Mouse (Mus musculus) neural tube, embryonic 15.5 days (tissue): ENCODE measurements at regions not wholly inside any gene's neighbourhood (a gene's known extent, or its start where the extent isn't known, plus 50 kb on each side); places are given as distances from the start of the nearest gene placed in this dataset.

Experiments used
- ATAC-seq: fragments of 200-750 bp; cut with Nextera tagmentation; 2 replicates; pipeline ENCODE4 v1.8.0; 2017; ENCODE audit warnings: mild to moderate bottlenecking, moderate TSS enrichment, moderate library complexity; ENCODE audit not compliant: low FRiP score
- H3K27ac ChIP-seq: fragments of 300-500 bp; sonication (generic); replicated peaks from 2 replicates; pipeline ENCODE4 v1.5.1; 2015; ENCODE audit warnings: mild to moderate bottlenecking, inconsistent platforms
- H3K27me3 ChIP-seq: fragments of 300-500 bp; sonication (generic); replicated peaks from 2 replicates; pipeline ENCODE4 v1.6.1; 2015; ENCODE audit warnings: inconsistent platforms
- H3K36me3 ChIP-seq: fragments of 300-500 bp; sonication (generic); 2 replicates; pipeline ENCODE4 v1.6.1; 2015; ENCODE audit warnings: inconsistent platforms
- H3K4me1 ChIP-seq: fragments of 300-500 bp; sonication (generic); 2 replicates; pipeline ENCODE4 v1.6.1; 2015; ENCODE audit warnings: inconsistent platforms
- H3K4me2 ChIP-seq: fragments of 300-500 bp; sonication (generic); 2 replicates; pipeline ENCODE4 v1.6.1; 2015; ENCODE audit warnings: inconsistent platforms, mild to moderate bottlenecking, moderate library complexity
- H3K4me3 ChIP-seq: fragments of 300-500 bp; sonication (generic); replicated peaks from 2 replicates; pipeline ENCODE4 v1.5.1; 2015; ENCODE audit warnings: mild to moderate bottlenecking, inconsistent platforms
- H3K9ac ChIP-seq: fragments of 300-500 bp; sonication (generic); replicated peaks from 2 replicates; pipeline ENCODE4 v1.6.1; 2015; ENCODE audit warnings: mild to moderate bottlenecking, inconsistent platforms
- H3K9me3 ChIP-seq: fragments of 300-500 bp; sonication (generic); replicated peaks from 2 replicates; pipeline ENCODE4 v1.6.1; 2016; ENCODE audit warnings: inconsistent platforms
- WGBS: fragments of 180-500 bp; shearing (Covaris S2); methylation state at CpG from one replicate; pipeline ENCODE4 v1.1.7; 2015; ENCODE audit warnings: mixed read lengths; 5-methylcytosine and 5-hydroxymethylcytosine counted together

- WGBS, result 45% methylated on average over 2 of the region's 2 CpGs
- Histone ChIP-seq H3K27me3 (no peaks in the 10 kb centered on the region), H3K4me2 (no peak overlapping the region), H3K4me3 (no peak overlapping the region), H3K27ac (no peak overlapping the region), H3K4me1 (no peaks in the 10 kb centered on the region), H3K36me3 (no peaks in the 10 kb centered on the region), H3K9me3 (no peaks in the 10 kb centered on the region), H3K9ac (no peak overlapping the region)
- no peak for ATAC-seq
These were observed 110.4 kb upstream of the Lhx8 start for GRCm38 (mm10) chr3:154440899-154441298.

GRCm38 (mm10) chr3:154430856-154431255 lies 100.4 kb upstream of the Lhx8 start:
- no peak overlapping the region for H3K27ac ChIP-seq
- no peaks in the 10 kb centered on the region for H3K36me3 ChIP-seq
- no peaks in the 10 kb centered on the region for H3K4me1 ChIP-seq
- no peak overlapping the region for H3K4me2 ChIP-seq
- no peaks in the 10 kb centered on the region for H3K27me3 ChIP-seq
- H3K4me3 ChIP-seq, result no peak overlapping the region
- no peaks in the 10 kb centered on the region for H3K9me3 ChIP-seq
- WGBS, result 87% methylated on average over 7 of the region's 7 CpGs
- no peak overlapping the region for H3K9ac ChIP-seq
- ATAC-seq, result no peak

- ATAC-seq, result no peak
- WGBS, result 91% methylated on average over 6 of the region's 6 CpGs
- Histone ChIP-seq H3K4me2 (no peak overlapping the region), H3K9ac (no peak overlapping the region), H3K9me3 (no peaks in the 10 kb centered on the region), H3K27ac (no peak overlapping the region), H3K36me3 (no peaks in the 10 kb centered on the region), H3K4me3 (no peak overlapping the region), H3K27me3 (no peaks in the 10 kb centered on the region), H3K4me1 (no peaks in the 10 kb centered on the region)
These were observed 99.2 kb upstream of the Lhx8 start for GRCm38 (mm10) chr3:154429666-154430065.

- Histone ChIP-seq H3K36me3 (no peaks in the 10 kb centered on the region), H3K27me3 (no peaks in the 10 kb centered on the region), H3K9ac (no peak overlapping the region), H3K27ac (no peak overlapping the region), H3K9me3 (no peaks in the 10 kb centered on the region), H3K4me2 (no peak overlapping the region), H3K4me1 (no peaks in the 10 kb centered on the region), H3K4me3 (no peak overlapping the region)
- WGBS, result 87% methylated on average over 5 of the region's 5 CpGs
- no peak for ATAC-seq
These were observed 94.1 kb upstream of the Lhx8 start for GRCm38 (mm10) chr3:154424589-154424988.

GRCm38 (mm10) chr3:154421461-154421950 lies 91.0 kb upstream of the Lhx8 start:
- Histone ChIP-seq H3K9ac (no peak overlapping the region), H3K27me3 (no peaks in the 10 kb centered on the region), H3K9me3 (no peaks in the 10 kb centered on the region), H3K27ac (no peak overlapping the region), H3K36me3 (no peaks in the 10 kb centered on the region), H3K4me2 (no peak overlapping the region), H3K4me1 (no peaks in the 10 kb centered on the region), H3K4me3 (no peak overlapping the region)
- WGBS, result 85% methylated on average over 7 of the region's 7 CpGs
- no peak for ATAC-seq

GRCm38 (mm10) chr3:154418177-154418832 lies 87.8 kb upstream of the Lhx8 start:
- no peak overlapping the region for H3K27ac ChIP-seq
- no peaks in the 10 kb centered on the region for H3K36me3 ChIP-seq
- H3K9ac ChIP-seq, result no peak overlapping the region
- no peaks in the 10 kb centered on the region for H3K4me1 ChIP-seq
- H3K4me2 ChIP-seq, result no peak overlapping the region
- no peaks in the 10 kb centered on the region for H3K9me3 ChIP-seq
- 81% methylated on average over 4 of the region's 4 CpGs for WGBS
- H3K27me3 ChIP-seq, result no peaks in the 10 kb centered on the region
- ATAC-seq, result no peak
- H3K4me3 ChIP-seq, result no peak overlapping the region

- H3K9ac ChIP-seq, result no peak overlapping the region
- no peaks in the 10 kb centered on the region for H3K27me3 ChIP-seq
- 53% methylated on average over 3 of the region's 3 CpGs for WGBS
- no peaks in the 10 kb centered on the region for H3K4me1 ChIP-seq
- no peak for ATAC-seq
- no peak overlapping the region for H3K27ac ChIP-seq
- no peaks in the 10 kb centered on the region for H3K36me3 ChIP-seq
- H3K4me3 ChIP-seq, result no peak overlapping the region
- no peaks in the 10 kb centered on the region for H3K9me3 ChIP-seq
- no peak overlapping the region for H3K4me2 ChIP-seq
These were observed 83.9 kb upstream of the Lhx8 start for GRCm38 (mm10) chr3:154414358-154414757.

GRCm38 (mm10) chr3:154410292-154410691 lies 79.8 kb upstream of the Lhx8 start:
- no peaks in the 10 kb centered on the region for H3K36me3 ChIP-seq
- H3K4me2 ChIP-seq, result no peak overlapping the region
- H3K27me3 ChIP-seq, result no peaks in the 10 kb centered on the region
- no peaks in the 10 kb centered on the region for H3K4me1 ChIP-seq
- no peak overlapping the region for H3K4me3 ChIP-seq
- ATAC-seq, result no peak
- H3K9me3 ChIP-seq, result no peaks in the 10 kb centered on the region
- no peak overlapping the region for H3K27ac ChIP-seq
- no peak overlapping the region for H3K9ac ChIP-seq
- 94% methylated on average over 2 of the region's 2 CpGs for WGBS

GRCm38 (mm10) chr3:154402081-154402480 lies 71.6 kb upstream of the Lhx8 start:
- no peaks in the 10 kb centered on the region for H3K9me3 ChIP-seq
- no peak overlapping the region for H3K9ac ChIP-seq
- no peaks in the 10 kb centered on the region for H3K36me3 ChIP-seq
- H3K4me1 ChIP-seq, result no peaks in the 10 kb centered on the region
- no peak overlapping the region for H3K4me3 ChIP-seq
- no peaks in the 10 kb centered on the region for H3K27me3 ChIP-seq
- WGBS, result 34% methylated on average over 4 of the region's 4 CpGs
- H3K4me2 ChIP-seq, result no peak overlapping the region
- H3K27ac ChIP-seq, result no peak overlapping the region
- no peak for ATAC-seq

GRCm38 (mm10) chr3:154393626-154394025 lies 63.2 kb upstream of the Lhx8 start:
- no peak for ATAC-seq
- H3K4me2 ChIP-seq, result no peak overlapping the region
- H3K9me3 ChIP-seq, result no peaks in the 10 kb centered on the region
- no peak overlapping the region for H3K9ac ChIP-seq
- H3K36me3 ChIP-seq, result no peaks in the 10 kb centered on the region
- H3K4me3 ChIP-seq, result no peak overlapping the region
- H3K27ac ChIP-seq, result no peak overlapping the region
- no peaks in the 10 kb centered on the region for H3K4me1 ChIP-seq
- 62% methylated on average over 5 of the region's 5 CpGs for WGBS
- no peaks in the 10 kb centered on the region for H3K27me3 ChIP-seq

GRCm38 (mm10) chr3:154391629-154392028 lies 61.2 kb upstream of the Lhx8 start:
- H3K27me3 ChIP-seq, result no peaks in the 10 kb centered on the region
- ATAC-seq, result no peak
- no peaks in the 10 kb centered on the region for H3K9me3 ChIP-seq
- H3K36me3 ChIP-seq, result no peaks in the 10 kb centered on the region
- H3K9ac ChIP-seq, result no peak overlapping the region
- 47% methylated on average over 3 of the region's 3 CpGs for WGBS
- no peak overlapping the region for H3K4me3 ChIP-seq
- no peaks in the 10 kb centered on the region for H3K4me1 ChIP-seq
- H3K27ac ChIP-seq, result no peak overlapping the region
- no peak overlapping the region for H3K4me2 ChIP-seq

- Histone ChIP-seq H3K9ac (no peak overlapping the region), H3K27me3 (no peaks in the 10 kb centered on the region), H3K36me3 (no peaks in the 10 kb centered on the region), H3K4me1 (peaks cover 6% of the 10 kb centered on the region; the same call in 1 of the 2 replicates), H3K4me2 (no peak overlapping the region), H3K27ac (no peak overlapping the region), H3K4me3 (no peak overlapping the region), H3K9me3 (no peaks in the 10 kb centered on the region)
- 45% methylated on average over 5 of the region's 5 CpGs for WGBS
- ATAC-seq, result no peak
These were observed 58.2 kb upstream of the Lhx8 start for GRCm38 (mm10) chr3:154388656-154389055.
